Mouse (Mus musculus): Measurements from ENCODE around the gene Vmn2r15. TPM values are rescaled to one million over a fixed set of nuclear protein-coding genes. Genes with fewer than 3 reads are reported as not detected.

Gene Vmn2r15
- not detected in 2 replicates for polyA plus RNA-seq (2015; fragmentation: Nextera tagmentation; extraction: Ambion mirVana)

DNA sequence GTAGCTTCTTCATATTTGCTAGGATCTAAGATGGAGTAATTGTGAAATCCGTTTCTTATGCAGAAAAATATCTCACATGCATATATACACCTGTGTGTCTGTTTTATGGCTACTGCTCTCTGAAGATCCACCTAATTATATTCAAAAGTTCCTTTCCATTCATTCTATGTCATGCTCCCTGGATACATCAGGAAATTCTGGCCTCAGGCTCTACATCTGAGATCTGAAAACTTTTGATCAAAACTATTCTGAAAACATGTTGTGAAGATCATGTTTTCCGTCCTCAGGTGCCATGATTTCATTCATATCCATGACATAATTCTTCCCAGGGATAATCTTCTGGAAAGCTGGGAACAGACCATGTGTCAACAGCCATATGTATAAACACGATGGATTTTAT is at the start of gene Vmn2r15:
Gene Vmn2r15, minus strand, starts transcription at position 101 of the 400 bp plus-strand sequence.
- Histone ChIP-seq H3K36me3 (ENCODE audit: control insufficient read depth, insufficient read depth) (no peaks in the 10 kb centered on the region), H3K9ac (ENCODE audit: low read depth, low read length) (no peak within 1 kb of the TSS), H3K27me3 (replicated peaks; ENCODE audit: control insufficient read depth, insufficient read depth, low read length) (no peaks in the 10 kb centered on the region), H3K4me2 (replicated peaks; ENCODE audit: low read depth) (no peak within 1 kb of the TSS), H3K4me1 (replicated peaks; ENCODE audit: control insufficient read depth, insufficient read depth, low read length) (no peaks in the 10 kb centered on the region), H3K9me3 (ENCODE audit: control insufficient read depth) (no peaks in the 10 kb centered on the region), H3K4me3 (ENCODE audit: low read depth, low read length) (no peak within 1 kb of the TSS), H3K27ac (ENCODE audit: low read depth, low read length) (no peak within 1 kb of the TSS)
- no peak for TF ChIP-seq CTCF (IDR thresholded peaks at IDR 0.05; ENCODE audit: low read depth)
- 55% methylated on average over 3 of the region's 3 CpGs for WGBS
- ATAC-seq: no peak

DNA sequence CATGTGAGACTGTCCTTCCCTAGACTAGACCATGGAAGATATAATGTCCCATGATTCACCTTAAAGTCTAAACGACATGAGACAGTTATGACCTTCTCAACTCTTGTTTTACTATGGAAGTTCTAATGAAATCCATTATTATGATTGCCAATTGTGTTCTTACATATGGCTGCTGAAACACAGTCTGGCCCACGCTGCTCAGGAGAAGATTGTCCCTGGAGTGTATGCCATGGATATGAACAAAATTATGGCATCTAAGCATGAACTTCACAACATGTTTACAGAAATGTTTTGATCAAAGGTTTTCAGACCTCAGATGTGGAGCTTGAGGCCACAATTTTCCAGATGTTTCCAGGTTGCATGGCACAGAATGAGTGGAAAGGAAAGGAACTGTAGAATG is 32.4 kb upstream of the Vmn2r15 start, which contains the start of gene Vmn2r16:
Gene Vmn2r16, plus strand, starts transcription at position 301 of the 400 bp plus-strand sequence.
- H3K4me1 ChIP-seq (replicated peaks; ENCODE audit: control insufficient read depth, insufficient read depth, low read length): no peaks in the 10 kb centered on the region
- no peak within 1 kb of the TSS for H3K27ac ChIP-seq (ENCODE audit: low read depth, low read length)
- TF ChIP-seq CTCF (IDR thresholded peaks at IDR 0.05; ENCODE audit: low read depth): no peak
- no peak for ATAC-seq
- WGBS: 58% methylated on average over 2 of the region's 2 CpGs
- no peak within 1 kb of the TSS for H3K9ac ChIP-seq (ENCODE audit: low read depth, low read length)
- peaks cover 7% of the 10 kb centered on the region; the same call in 1 of the 2 replicates for H3K9me3 ChIP-seq (ENCODE audit: control insufficient read depth)
- H3K36me3 ChIP-seq (ENCODE audit: control insufficient read depth, insufficient read depth): no peaks in the 10 kb centered on the region
- no peak within 1 kb of the TSS for H3K4me2 ChIP-seq (replicated peaks; ENCODE audit: low read depth)
- H3K4me3 ChIP-seq (ENCODE audit: low read depth, low read length): no peak within 1 kb of the TSS
- H3K27me3 ChIP-seq (replicated peaks; ENCODE audit: control insufficient read depth, insufficient read depth, low read length): no peaks in the 10 kb centered on the region

DNA sequence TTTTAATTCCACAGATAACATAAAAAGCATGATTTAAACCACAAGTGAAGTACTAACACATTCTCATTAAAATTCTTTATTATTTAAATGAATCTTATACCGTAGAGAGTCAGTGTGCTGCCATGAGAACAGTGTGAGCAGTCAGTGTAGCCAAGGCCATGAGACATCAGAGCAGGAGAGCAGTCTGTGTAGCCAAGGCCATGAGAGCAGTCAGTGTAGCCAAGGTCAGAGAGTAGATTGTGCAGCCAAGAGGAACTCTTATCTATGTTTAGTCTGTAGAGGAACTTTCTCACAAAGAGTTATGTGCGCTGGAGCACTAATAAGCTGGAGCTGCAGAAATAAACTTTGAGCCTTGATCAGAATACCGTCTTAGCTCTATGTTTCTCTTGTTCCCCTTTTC is 2.8 kb downstream of the Vmn2r15 start:
- H3K36me3 ChIP-seq (ENCODE audit: control insufficient read depth, insufficient read depth): no peaks in the 10 kb centered on the region
- no peak overlapping the region for H3K9ac ChIP-seq (ENCODE audit: low read depth, low read length)
- H3K4me1 ChIP-seq (replicated peaks; ENCODE audit: control insufficient read depth, insufficient read depth, low read length): no peaks in the 10 kb centered on the region
- H3K4me2 ChIP-seq (replicated peaks; ENCODE audit: low read depth): no peak overlapping the region
- no peaks in the 10 kb centered on the region for H3K9me3 ChIP-seq (ENCODE audit: control insufficient read depth)
- no peak for TF ChIP-seq CTCF (IDR thresholded peaks at IDR 0.05; ENCODE audit: low read depth)
- no peak for ATAC-seq
- no peak overlapping the region for H3K4me3 ChIP-seq (ENCODE audit: low read depth, low read length)
- WGBS: 77% methylated on average over 3 of the region's 3 CpGs
- H3K27me3 ChIP-seq (replicated peaks; ENCODE audit: control insufficient read depth, insufficient read depth, low read length): no peaks in the 10 kb centered on the region
- H3K27ac ChIP-seq (ENCODE audit: low read depth, low read length): no peak overlapping the region

Other genes starting within 250 kb of the Vmn2r15 start
- gene Vmn2r11, start 238.1 kb downstream of the Vmn2r15 start, polyA plus RNA-seq (2015; fragmentation: Nextera tagmentation; extraction: Ambion mirVana): not detected in 2 replicates
- not detected in 2 replicates for gene Vmn2r12, start 199.7 kb downstream of the Vmn2r15 start, polyA plus RNA-seq (2015; fragmentation: Nextera tagmentation; extraction: Ambion mirVana)
- not detected in 2 replicates for gene Vmn2r13, start 105.4 kb downstream of the Vmn2r15 start, polyA plus RNA-seq (2015; fragmentation: Nextera tagmentation; extraction: Ambion mirVana)
- not detected in 2 replicates for gene Vmn2r14, start 72.9 kb downstream of the Vmn2r15 start, polyA plus RNA-seq (2015; fragmentation: Nextera tagmentation; extraction: Ambion mirVana)
- gene Vmn2r16, start 32.5 kb upstream of the Vmn2r15 start, polyA plus RNA-seq (2015; fragmentation: Nextera tagmentation; extraction: Ambion mirVana): not detected in 2 replicates
- gene Vmn2r17, start 122.0 kb upstream of the Vmn2r15 start, polyA plus RNA-seq (2015; fragmentation: Nextera tagmentation; extraction: Ambion mirVana): not detected in 2 replicates